Mouse (Mus musculus): ENCODE results near the gene Snap47. TPM values are rescaled to one million over a fixed set of nuclear protein-coding genes. Genes with fewer than 3 reads are reported as not detected.

Gene Snap47
- polyA plus RNA-seq (2015; fragmentation: Nextera tagmentation; extraction: Ambion mirVana), result 88.7 and 91.0 TPM in 2 replicates

- peaks cover 26% of the 10 kb centered on the region for H3K36me3 ChIP-seq
- H3K27me3 ChIP-seq (replicated peaks), result no peaks in the 10 kb centered on the region
- no peak for ATAC-seq (ENCODE audit: insufficient read depth, low FRiP score, low read depth)
- no peaks in the 10 kb centered on the region for H3K9me3 ChIP-seq
- peak within 1 kb of the TSS; percentile 80 for H3K4me2 ChIP-seq
- H3K27ac ChIP-seq, result peak within 1 kb of the TSS; percentile 87
- H3K4me3 ChIP-seq (replicated peaks), result peak within 1 kb of the TSS; percentile 65
- H3K4me1 ChIP-seq, result peaks cover 16% of the 10 kb centered on the region; the same call in 1 of the 2 replicates
- 80% methylated on average over 4 of the region's 4 CpGs for WGBS
- H3K9ac ChIP-seq, result peak within 1 kb of the TSS; percentile 80
Observed at GRCm38 (mm10) chr11:59451086-59451485, at the start of gene Snap47. Gene Snap47 (minus strand): TSS chr11:59451186.

- no peak overlapping the region for H3K4me2 ChIP-seq
- H3K27ac ChIP-seq, result no peak overlapping the region
- 92% methylated on average over 7 of the region's 7 CpGs for WGBS
- H3K9ac ChIP-seq, result no peak overlapping the region
- H3K36me3 ChIP-seq, result peaks cover 64% of the 10 kb centered on the region
- no peaks in the 10 kb centered on the region for H3K27me3 ChIP-seq (replicated peaks)
- no peaks in the 10 kb centered on the region for H3K4me1 ChIP-seq
- no peak overlapping the region for H3K4me3 ChIP-seq (replicated peaks)
- no peaks in the 10 kb centered on the region for H3K9me3 ChIP-seq
- ATAC-seq (ENCODE audit: insufficient read depth, low FRiP score, low read depth), result no peak
Observed at GRCm38 (mm10) chr11:59497747-59498146, 46.8 kb upstream of the Snap47 start.

- no peak overlapping the region for H3K4me3 ChIP-seq (replicated peaks)
- peaks cover 65% of the 10 kb centered on the region for H3K36me3 ChIP-seq
- ATAC-seq (ENCODE audit: insufficient read depth, low FRiP score, low read depth), result no peak
- no peaks in the 10 kb centered on the region for H3K4me1 ChIP-seq
- H3K4me2 ChIP-seq, result no peak overlapping the region
- H3K9ac ChIP-seq, result no peak overlapping the region
- no peaks in the 10 kb centered on the region for H3K9me3 ChIP-seq
- 83% methylated on average over 6 of the region's 6 CpGs for WGBS
- H3K27me3 ChIP-seq (replicated peaks), result no peaks in the 10 kb centered on the region
- no peak overlapping the region for H3K27ac ChIP-seq
Observed at GRCm38 (mm10) chr11:59496672-59497310, 45.8 kb upstream of the Snap47 start.

GRCm38 (mm10) chr11:59486222-59486621, 35.2 kb upstream of the Snap47 start:
- peaks cover 38% of the 10 kb centered on the region for H3K36me3 ChIP-seq
- no peak overlapping the region for H3K27ac ChIP-seq
- no peak overlapping the region for H3K4me3 ChIP-seq (replicated peaks)
- no peak for ATAC-seq (ENCODE audit: insufficient read depth, low FRiP score, low read depth)
- WGBS, result 80% methylated on average over 8 of the region's 8 CpGs
- H3K4me1 ChIP-seq, result no peaks in the 10 kb centered on the region
- no peak overlapping the region for H3K4me2 ChIP-seq
- H3K27me3 ChIP-seq (replicated peaks), result no peaks in the 10 kb centered on the region
- no peaks in the 10 kb centered on the region for H3K9me3 ChIP-seq
- no peak overlapping the region for H3K9ac ChIP-seq

GRCm38 (mm10) chr11:59485641-59486040, 34.7 kb upstream of the Snap47 start:
- no peaks in the 10 kb centered on the region for H3K27me3 ChIP-seq (replicated peaks)
- no peak overlapping the region for H3K27ac ChIP-seq
- H3K36me3 ChIP-seq, result peaks cover 35% of the 10 kb centered on the region
- H3K4me3 ChIP-seq (replicated peaks), result no peak overlapping the region
- no peak for ATAC-seq (ENCODE audit: insufficient read depth, low FRiP score, low read depth)
- no peak overlapping the region for H3K4me2 ChIP-seq
- H3K9ac ChIP-seq, result no peak overlapping the region
- no peaks in the 10 kb centered on the region for H3K4me1 ChIP-seq
- WGBS, result 66% methylated on average over 2 of the region's 2 CpGs
- H3K9me3 ChIP-seq, result no peaks in the 10 kb centered on the region

GRCm38 (mm10) chr11:59483212-59483611, 32.2 kb upstream of the Snap47 start:
- Histone ChIP-seq H3K27me3 (replicated peaks) (no peaks in the 10 kb centered on the region), H3K27ac (no peak overlapping the region), H3K9ac (no peak overlapping the region), H3K4me2 (no peak overlapping the region), H3K36me3 (peaks cover 25% of the 10 kb centered on the region), H3K4me1 (no peaks in the 10 kb centered on the region), H3K9me3 (no peaks in the 10 kb centered on the region), H3K4me3 (replicated peaks) (no peak overlapping the region)
- ATAC-seq (ENCODE audit: insufficient read depth, low FRiP score, low read depth), result no peak
- WGBS, result 2% methylated on average over 2 of the region's 2 CpGs

GRCm38 (mm10) chr11:59477240-59477639, 26.3 kb upstream of the Snap47 start:
- Histone ChIP-seq H3K36me3 (no peaks in the 10 kb centered on the region), H3K27me3 (replicated peaks) (no peaks in the 10 kb centered on the region), H3K4me2 (no peak overlapping the region), H3K9me3 (no peaks in the 10 kb centered on the region), H3K9ac (no peak overlapping the region), H3K4me1 (no peaks in the 10 kb centered on the region), H3K4me3 (replicated peaks) (no peak overlapping the region), H3K27ac (no peak overlapping the region)
- ATAC-seq (ENCODE audit: insufficient read depth, low FRiP score, low read depth), result no peak
- WGBS, result 62% methylated on average over 6 of the region's 6 CpGs

- Histone ChIP-seq H3K9me3 (no peaks in the 10 kb centered on the region), H3K36me3 (no peaks in the 10 kb centered on the region), H3K4me1 (0 out of 2 replicates have a peak, but pooled peaks cover 6% of the 10 kb centered on the region), H3K4me3 (replicated peaks) (peak within 1 kb of the TSS; percentile 83), H3K27me3 (replicated peaks) (no peaks in the 10 kb centered on the region), H3K4me2 (peak within 1 kb of the TSS; percentile 89), H3K27ac (peak within 1 kb of the TSS; percentile 71), H3K9ac (peak within 1 kb of the TSS; percentile 95)
- ATAC-seq (ENCODE audit: insufficient read depth, low FRiP score, low read depth), result peak; percentile 82
- under 1% methylated on average over 19 of the region's 19 CpGs for WGBS
Observed at GRCm38 (mm10) chr11:59472326-59472677, 21.3 kb upstream of the Snap47 start, which contains the start of gene Zfp867. Gene Zfp867 (minus strand): TSS chr11:59472474.

GRCm38 (mm10) chr11:59471413-59472325, 20.7 kb upstream of the Snap47 start:
- peak; percentile 79 for ATAC-seq (ENCODE audit: insufficient read depth, low FRiP score, low read depth)
- Histone ChIP-seq H3K4me3 (replicated peaks) (peak overlapping the region; percentile 83), H3K9ac (peak overlapping the region; percentile 95), H3K9me3 (no peaks in the 10 kb centered on the region), H3K36me3 (no peaks in the 10 kb centered on the region), H3K4me1 (0 out of 2 replicates have a peak, but pooled peaks cover 6% of the 10 kb centered on the region), H3K27me3 (replicated peaks) (no peaks in the 10 kb centered on the region), H3K27ac (peak overlapping the region; percentile 71), H3K4me2 (peak overlapping the region; percentile 89)
- WGBS, result 3% methylated on average over 37 of the region's 37 CpGs

- Histone ChIP-seq H3K27ac (no peak overlapping the region), H3K36me3 (peaks cover 44% of the 10 kb centered on the region), H3K4me1 (0 out of 2 replicates have a peak, but pooled peaks cover 3% of the 10 kb centered on the region), H3K27me3 (replicated peaks) (no peaks in the 10 kb centered on the region), H3K9me3 (peaks cover 10% of the 10 kb centered on the region; the same call in 1 of the 2 replicates), H3K4me2 (no peak overlapping the region), H3K4me3 (replicated peaks) (no peak overlapping the region), H3K9ac (no peak overlapping the region)
- ATAC-seq (ENCODE audit: insufficient read depth, low FRiP score, low read depth), result no peak
- 98% methylated on average over 2 of the region's 2 CpGs for WGBS
Observed at GRCm38 (mm10) chr11:59460459-59460858, 9.5 kb upstream of the Snap47 start.

- H3K9ac ChIP-seq, result no peak overlapping the region
- no peaks in the 10 kb centered on the region for H3K27me3 ChIP-seq (replicated peaks)
- H3K4me2 ChIP-seq, result no peak overlapping the region
- WGBS, result 23% methylated on average over 5 of the region's 5 CpGs
- peak overlapping the region; percentile 37 for H3K27ac ChIP-seq
- peak; percentile 84 for ATAC-seq (ENCODE audit: insufficient read depth, low FRiP score, low read depth)
- H3K4me1 ChIP-seq, result 0 out of 2 replicates have a peak, but pooled peaks cover 3% of the 10 kb centered on the region
- H3K4me3 ChIP-seq (replicated peaks), result no peak overlapping the region
- H3K36me3 ChIP-seq, result peaks cover 48% of the 10 kb centered on the region
- H3K9me3 ChIP-seq, result peaks cover 10% of the 10 kb centered on the region; the same call in 1 of the 2 replicates
Observed at GRCm38 (mm10) chr11:59458973-59459372, 8.0 kb upstream of the Snap47 start.

- Histone ChIP-seq H3K9ac (no peak overlapping the region), H3K27me3 (replicated peaks) (no peaks in the 10 kb centered on the region), H3K4me1 (0 out of 2 replicates have a peak, but pooled peaks cover 3% of the 10 kb centered on the region), H3K36me3 (peaks cover 40% of the 10 kb centered on the region), H3K4me2 (no peak overlapping the region), H3K9me3 (no peaks in the 10 kb centered on the region), H3K4me3 (replicated peaks) (no peak overlapping the region), H3K27ac (no peak overlapping the region)
- no peak for ATAC-seq (ENCODE audit: insufficient read depth, low FRiP score, low read depth)
- 88% methylated on average over 2 of the region's 2 CpGs for WGBS
Observed at GRCm38 (mm10) chr11:59456891-59457290, 5.9 kb upstream of the Snap47 start.
